Mouse (Mus musculus) heart, adult 2 months (tissue): ENCODE measurements around the gene Pfn3.

Source experiments
- CTCF ChIP-seq: fragments of 200-600 bp; IDR thresholded peaks from 2 replicates; pipeline ENCODE4 v1.8.1; 2022; ENCODE audit warnings: antibody characterized with exemption, mild to moderate bottlenecking, moderate library complexity
- EP300 ChIP-seq: fragments of 200-500 bp; IDR thresholded peaks from 2 replicates; pipeline ENCODE4 v1.6.1; 2011; ENCODE audit warnings: low read depth, low read length, control low read depth; ENCODE audit not compliant: insufficient read depth
- POLR2A ChIP-seq: fragments of 200-500 bp; IDR thresholded peaks from 2 replicates; pipeline ENCODE4 v1.6.1; 2011; ENCODE audit warnings: mild to moderate bottlenecking, low read depth, low read length, control low read depth; ENCODE audit not compliant: insufficient read depth

DNA sequence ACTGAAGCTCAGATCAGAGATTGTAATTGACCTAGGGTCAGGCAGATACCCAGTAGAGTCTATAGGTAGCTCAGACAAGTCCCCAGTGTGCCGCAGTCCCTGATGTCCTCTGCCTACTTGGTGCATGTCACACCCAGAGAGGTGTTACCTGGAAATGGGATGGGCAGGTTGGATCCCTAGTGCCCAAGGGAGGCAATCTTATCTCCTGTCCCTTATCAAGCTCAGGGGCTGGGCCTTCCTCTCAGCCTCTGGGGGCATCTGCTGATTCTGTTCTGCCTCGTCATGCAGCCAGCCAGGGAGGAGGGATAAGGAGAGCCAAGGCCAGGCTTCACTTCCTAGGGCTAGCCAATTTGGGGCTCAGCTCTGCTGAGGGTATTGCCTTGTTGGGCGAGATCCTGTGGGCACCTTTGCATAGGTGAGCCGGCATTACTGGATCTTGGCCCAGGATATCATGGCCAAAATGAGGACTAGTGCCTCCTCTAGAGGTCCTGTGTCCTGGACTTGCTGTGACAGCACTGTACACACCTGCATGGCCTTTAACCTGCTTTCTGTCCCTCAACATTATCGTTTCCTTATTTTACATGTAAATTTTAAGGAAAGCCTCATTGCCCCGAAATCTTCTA, 31.6 kb upstream of the Pfn3 start:
- TF ChIP-seq POLR2A (no peak), CTCF (no peak), EP300 (no peak)
